Mouse (Mus musculus) neutrophil, adult 65 days (primary cell): ENCODE results near the gene Slc17a9. TPM values are rescaled to one million over a fixed set of nuclear protein-coding genes. Genes with fewer than 3 reads are reported as not detected.

Experiments used
- total RNA-seq: library from RNA; stranded (reverse); gene quantifications from 2 replicates; pipeline ENCODE4 v1.2.4, GENCODE M21; 2023

The Slc17a9 gene
- total RNA-seq = 23.8 and 29.5 TPM in 2 replicates

DNA sequence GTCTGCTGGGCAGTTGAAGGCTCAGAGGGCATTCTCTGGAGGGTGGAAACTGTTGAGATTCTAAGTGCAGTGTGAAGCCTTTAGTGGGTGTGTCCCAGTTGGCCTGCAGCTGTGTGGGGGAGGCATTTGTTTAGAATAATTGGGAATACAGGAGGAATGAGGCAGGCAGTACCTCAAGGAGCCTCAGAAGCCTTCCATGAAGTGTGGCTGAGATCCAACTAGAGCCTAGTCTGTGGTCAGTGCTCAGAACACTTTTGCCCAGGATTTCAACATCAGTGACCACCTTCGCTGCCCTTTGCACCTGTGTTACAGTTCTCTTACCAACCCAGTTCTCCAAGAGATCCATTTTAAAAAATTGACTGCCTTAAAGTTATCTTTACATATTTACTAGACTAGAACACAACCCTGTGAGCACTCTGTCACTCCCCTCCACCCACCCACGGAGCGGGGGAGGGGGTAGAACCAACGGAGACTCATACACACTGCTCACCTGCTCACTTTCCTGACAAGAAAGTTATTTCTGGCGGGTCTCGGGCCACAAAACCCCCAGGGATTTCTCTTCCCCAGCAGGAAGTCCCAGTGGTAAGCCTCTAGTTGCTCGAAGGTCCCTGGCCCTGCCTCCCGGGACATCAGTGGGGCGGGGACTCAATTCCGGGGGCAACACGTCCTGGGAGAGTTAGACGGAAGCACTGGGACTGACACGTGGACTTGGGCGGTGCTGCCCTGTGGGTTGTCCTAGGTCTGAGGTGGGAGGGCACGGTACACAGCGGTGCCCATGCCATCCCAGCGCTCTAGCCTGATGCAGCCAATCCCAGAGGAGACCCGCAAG, at the start of gene Slc17a9:
Gene Slc17a9 (plus strand): TSS at position 679 of the 829 bp plus-strand sequence.

DNA sequence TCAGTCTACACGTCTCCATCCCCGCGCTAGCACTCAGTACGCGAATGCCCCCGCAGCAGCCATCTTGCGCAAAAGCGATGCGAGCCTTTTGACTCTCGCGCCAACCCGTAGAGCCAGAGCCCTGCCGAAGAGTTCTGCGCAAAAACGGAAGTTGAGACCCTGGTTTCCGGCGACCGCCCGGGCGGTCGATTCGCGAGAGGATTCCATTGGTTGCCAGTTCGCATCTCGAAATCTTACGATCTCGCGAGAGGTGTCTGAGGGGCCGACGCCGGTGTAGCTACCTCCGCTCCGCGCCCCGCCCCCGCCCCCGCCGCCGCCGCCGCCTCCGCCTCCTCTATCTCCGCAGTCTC, 15.2 kb upstream of the Slc17a9 start, which contains the start of the genes Dido1 and Gid8:
Gene Dido1 (minus strand): TSS at position 77 of the 350 bp plus-strand sequence.
Gene Gid8 (plus strand): TSS at position 195 of the 350 bp plus-strand sequence.

DNA sequence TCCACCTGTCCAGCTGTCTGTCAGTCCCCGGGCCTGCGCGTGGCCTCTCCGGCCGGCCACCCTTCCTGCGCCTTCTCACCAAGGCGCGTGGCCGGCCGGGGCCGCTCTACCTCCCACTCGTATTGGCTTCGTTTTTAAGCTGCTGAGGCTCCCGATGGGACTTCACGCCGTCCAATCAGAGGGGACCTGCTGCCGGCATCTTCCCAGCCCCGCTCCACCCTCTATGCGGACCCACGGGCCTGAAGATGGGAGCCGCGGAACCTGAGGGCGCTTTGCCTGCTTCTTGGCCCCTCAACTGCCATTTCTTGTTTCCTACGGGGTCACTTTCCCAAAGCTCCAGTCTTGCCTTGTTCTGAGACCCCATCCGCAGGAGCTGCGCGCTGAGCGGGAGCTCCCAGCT, 51.7 kb downstream of the Slc17a9 start, which contains the start of gene Bhlhe23:
Gene Bhlhe23 (minus strand): TSS at position 108 of the 400 bp plus-strand sequence.

Other genes starting within 250 kb of the Slc17a9 start
- gene Ntsr1, start 225.3 kb upstream of the Slc17a9 start, total RNA-seq = not detected in 2 replicates
- gene Mrgbp, start 144.0 kb upstream of the Slc17a9 start, total RNA-seq = 17.5 and 21.2 TPM in 2 replicates
- gene Ogfr, start 136.0 kb upstream of the Slc17a9 start, total RNA-seq = 55.4 and 59.2 TPM in 2 replicates
- gene Col9a3, start 127.5 kb upstream of the Slc17a9 start, total RNA-seq = 0.54 TPM in 2 replicates
- not detected in 2 replicates for gene Tcfl5, start 82.6 kb upstream of the Slc17a9 start, total RNA-seq
- 54.6 and 80.6 TPM in 2 replicates for gene Dido1, start 15.3 kb upstream of the Slc17a9 start, total RNA-seq
- gene Gid8, start 15.1 kb upstream of the Slc17a9 start, total RNA-seq = 46.7 and 56.2 TPM in 2 replicates
- gene Bhlhe23, start 51.6 kb downstream of the Slc17a9 start, total RNA-seq = not detected in 2 replicates
- 49.5 and 61.5 TPM in 2 replicates for gene Ythdf1, start 195.7 kb downstream of the Slc17a9 start, total RNA-seq
- not detected in 2 replicates for gene Birc7, start 203.8 kb downstream of the Slc17a9 start, total RNA-seq
- not detected in 2 replicates for gene Nkain4, start 229.4 kb downstream of the Slc17a9 start, total RNA-seq
- gene Arfgap1, start 242.0 kb downstream of the Slc17a9 start, total RNA-seq = 68.6 and 82.7 TPM in 2 replicates